ENCODE assay signal across 9 mouse cellular contexts in genomic region chr5:140736166-140736565, GRCm38 (mm10). TPM values are rescaled to one million over a fixed set of nuclear protein-coding genes. Genes with fewer than 3 reads are reported as not detected.
DNase-seq lines count a peak whose midpoint lies in the region; ATAC-seq and TF ChIP-seq lines count a peak whose summit lies in the region.
"Had no signal": no experiment of that assay in that cellular context is flagged by ENCODE, and none has a peak within 500 bp of the region (broad histone marks: within the 10 kb centered on the region; RNA-seq: fewer than 3 reads in every experiment).

No protein-coding gene starts in this region.

- no peak overlapping the region for H3K4me3 ChIP-seq in kidney, embryonic 14.5 days (ENCODE audit: low read length)
- peak overlapping the region; percentile 17 for H3K4me3 ChIP-seq in bone marrow, adult 2 months (replicated peaks; ENCODE audit: control insufficient read depth, low read depth, low read length)
- peak overlapping the region; percentile 21 for H3K4me3 ChIP-seq in liver, embryonic 12.5 days

- no peak overlapping the region for H3K27ac ChIP-seq in kidney, embryonic 14.5 days (ENCODE audit: low read depth, low read length)
- H3K27ac ChIP-seq in bone marrow, adult 2 months (ENCODE audit: control insufficient read depth, insufficient read depth, low read depth, low read length, poor library complexity): no peak overlapping the region
- no peak overlapping the region for H3K27ac ChIP-seq in liver, embryonic 12.5 days

- no peak overlapping the region for H3K9ac ChIP-seq in kidney, embryonic 14.5 days (ENCODE audit: low read depth, low read length)
- H3K9ac ChIP-seq in liver, embryonic 12.5 days: no peak overlapping the region

- no peaks in the 10 kb centered on the region for H3K9me3 ChIP-seq in kidney, embryonic 14.5 days (ENCODE audit: control insufficient read depth, low read length)
- no peaks in the 10 kb centered on the region for H3K9me3 ChIP-seq in liver, embryonic 12.5 days (replicated peaks)

- no peak for DNase-seq in kidney, adult 9 months
- DNase-seq in cerebellum, adult 8-10 months: no peak
- no peak for DNase-seq in cerebellum, postnatal 10 days
- DNase-seq in embryo, embryonic 9.5 days (ENCODE audit: extremely low spot score): no peak
- DNase-seq: kidney, adult 2 months had no signal

- no peaks in the 10 kb centered on the region; the same call in 1 of the 2 replicates for H3K4me1 ChIP-seq in kidney, embryonic 14.5 days (ENCODE audit: control insufficient read depth, insufficient read depth, low read length)
- H3K4me1 ChIP-seq in bone marrow, adult 2 months (ENCODE audit: control insufficient read depth, insufficient read depth, low read length): peaks cover 14% of the 10 kb centered on the region
- H3K4me1 ChIP-seq in liver, embryonic 12.5 days: peaks cover 12% of the 10 kb centered on the region

- no peaks in the 10 kb centered on the region for H3K36me3 ChIP-seq in kidney, embryonic 14.5 days (ENCODE audit: control insufficient read depth, insufficient read depth, low read length)
- H3K36me3 ChIP-seq in liver, embryonic 12.5 days: no peaks in the 10 kb centered on the region

- TF ChIP-seq CTCF in bone marrow, adult 2 months (IDR thresholded peaks at IDR 0.05; ENCODE audit: control insufficient read depth, insufficient read depth, low read length): no peak

- WGBS in kidney, embryonic 14.5 days: 29% methylated on average over 8 of the region's 13 CpGs
- WGBS in bone marrow, adult 2 months: 4% methylated on average over 13 of the region's 13 CpGs
- 8% methylated on average over 13 of the region's 13 CpGs for WGBS in liver, embryonic 12.5 days (ENCODE audit: insufficient replicate concordance)

- H3K4me2 ChIP-seq in kidney, embryonic 14.5 days (replicated peaks; ENCODE audit: low read depth, low read length): peak overlapping the region; percentile 45
- H3K4me2 ChIP-seq in liver, embryonic 12.5 days: peak overlapping the region; percentile 55

- no peaks in the 10 kb centered on the region; the same call in 1 of the 2 replicates for H3K27me3 ChIP-seq in kidney, embryonic 14.5 days (ENCODE audit: control insufficient read depth, insufficient read depth, low read length)
- peaks cover 54% of the 10 kb centered on the region for H3K27me3 ChIP-seq in liver, embryonic 12.5 days (replicated peaks)

- TF ChIP-seq POLR2A in bone marrow, adult 2 months (IDR thresholded peaks at IDR 0.05; ENCODE audit: borderline replicate concordance, control insufficient read depth, low read depth, low read length): no peak

- ATAC-seq in kidney, embryonic 14.5 days (ENCODE audit: low FRiP score, low TSS enrichment): no peak
- peak; percentile 26 for ATAC-seq in CD4-positive, CD25-positive, alpha-beta regulatory T cell, adult 4 months
- ATAC-seq in liver, embryonic 12.5 days: no peak

RNA-seq across cellular contexts. Expression of gene Amz1, which starts 12.2 kb away (rescaled TPM):
- 1.1 and 1.5 TPM in 2 replicates for polyA plus RNA-seq in kidney, embryonic 14.5 days (2014; fragmentation: Nextera tagmentation; extraction: Ambion mirVana)
- under 1 TPM; 0.33 to 0.50 TPM for polyA plus RNA-seq in CD4-positive, CD25-positive, alpha-beta regulatory T cell, adult 4 months (2017; shearing (Covaris generic))
- 2.7 and 3.5 TPM in 2 replicates for polyA plus RNA-seq in bone marrow, adult 2 months (2011; ENCODE audit: insufficient read depth, insufficient read length, low replicate concordance, missing spikeins)
- 0.99 and 1.2 TPM in 2 replicates for polyA plus RNA-seq in liver, embryonic 12.5 days (2016; fragmentation: Nextera tagmentation; extraction: Ambion mirVana)

RNA-seq across cellular contexts. Expression of gene Brat1, which starts 31.4 kb away (rescaled TPM):
- 12.0 and 14.6 TPM in 2 replicates for polyA plus RNA-seq in kidney, embryonic 14.5 days (2014; fragmentation: Nextera tagmentation; extraction: Ambion mirVana)
- polyA plus RNA-seq in CD4-positive, CD25-positive, alpha-beta regulatory T cell, adult 4 months (2017; shearing (Covaris generic)): 10 to 100 TPM; 15.4 to 33.1 TPM
- 4.6 and 8.5 TPM in 2 replicates for polyA plus RNA-seq in bone marrow, adult 2 months (2011; ENCODE audit: insufficient read depth, insufficient read length, low replicate concordance, missing spikeins)
- polyA plus RNA-seq in liver, embryonic 12.5 days (2016; fragmentation: Nextera tagmentation; extraction: Ambion mirVana): 10.6 and 12.2 TPM in 2 replicates

RNA-seq across cellular contexts. Expression of gene Iqce, which starts 34.0 kb away (rescaled TPM):
- 19.4 and 26.8 TPM in 2 replicates for polyA plus RNA-seq in kidney, embryonic 14.5 days (2014; fragmentation: Nextera tagmentation; extraction: Ambion mirVana)
- polyA plus RNA-seq in CD4-positive, CD25-positive, alpha-beta regulatory T cell, adult 4 months (2017; shearing (Covaris generic)): 10 to 100 TPM; 22.2 to 34.3 TPM
- 3.6 and 11.0 TPM in 2 replicates for polyA plus RNA-seq in bone marrow, adult 2 months (2011; ENCODE audit: insufficient read depth, insufficient read length, low replicate concordance, missing spikeins)
- 7.0 and 7.9 TPM in 2 replicates for polyA plus RNA-seq in liver, embryonic 12.5 days (2016; fragmentation: Nextera tagmentation; extraction: Ambion mirVana)
